Mouse (Mus musculus) T-helper 17 cell (primary cell): Measurements from ENCODE around the gene Rad51b.

Experiments
- in situ Hi-C, 2 experiments: fragments of 300-600 bp; cut with MboI, MseI; formaldehyde crosslinking; loops; 1 replicate in 1 of 2; 2 replicates in 1 of 2; pipeline ENCODE4 v1.15.1; 2025; ENCODE audit warnings: high pct_unique_total_duplicates in 2 of 2

Gene Rad51b

DNA sequence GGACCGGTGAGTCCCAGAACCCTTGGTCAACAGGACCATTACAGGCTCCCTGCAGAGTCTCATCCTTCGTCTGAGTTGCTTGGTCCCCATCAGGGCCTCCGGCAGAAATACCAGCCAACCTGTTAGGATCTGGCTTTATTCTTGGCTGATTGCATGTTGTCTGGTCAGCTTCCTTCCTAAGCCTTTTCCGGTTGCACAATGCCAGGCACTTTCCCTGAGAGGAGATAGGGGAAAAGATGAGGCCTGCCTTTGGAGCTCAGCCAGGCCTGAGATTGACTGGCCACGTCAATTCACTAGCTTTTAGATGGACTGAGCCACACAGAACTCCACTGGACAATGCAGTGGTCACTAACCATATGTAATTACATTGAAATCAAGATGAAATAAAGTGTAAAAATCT is 552.9 kb downstream of the Rad51b start:
- in situ Hi-C loops, result no loop called here

DNA sequence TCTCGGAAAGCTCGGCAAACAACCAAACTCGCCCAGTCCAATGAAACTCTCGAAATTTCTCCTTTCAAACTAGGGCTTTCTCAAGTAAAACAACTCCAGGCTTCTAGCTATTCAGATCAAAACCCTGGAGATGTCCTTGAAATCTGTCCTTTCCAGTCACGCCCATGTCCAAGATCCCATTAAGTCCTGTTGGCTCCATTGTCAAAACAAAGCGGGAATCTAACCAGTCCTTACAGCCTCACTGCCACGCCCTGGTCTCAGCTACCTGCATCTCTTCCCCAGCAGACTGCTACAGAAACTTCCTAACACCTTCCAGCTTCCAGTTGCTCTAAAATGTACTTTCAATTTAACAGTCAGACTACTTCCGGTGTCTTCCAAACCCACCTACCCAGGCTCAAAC is 554.8 kb downstream of the Rad51b start:
- in situ Hi-C loops, result no loop called here

GRCm38 (mm10) chr12:79852606-79853005 is 555.5 kb downstream of the Rad51b start:
- in situ Hi-C loops, result no loop called here

DNA sequence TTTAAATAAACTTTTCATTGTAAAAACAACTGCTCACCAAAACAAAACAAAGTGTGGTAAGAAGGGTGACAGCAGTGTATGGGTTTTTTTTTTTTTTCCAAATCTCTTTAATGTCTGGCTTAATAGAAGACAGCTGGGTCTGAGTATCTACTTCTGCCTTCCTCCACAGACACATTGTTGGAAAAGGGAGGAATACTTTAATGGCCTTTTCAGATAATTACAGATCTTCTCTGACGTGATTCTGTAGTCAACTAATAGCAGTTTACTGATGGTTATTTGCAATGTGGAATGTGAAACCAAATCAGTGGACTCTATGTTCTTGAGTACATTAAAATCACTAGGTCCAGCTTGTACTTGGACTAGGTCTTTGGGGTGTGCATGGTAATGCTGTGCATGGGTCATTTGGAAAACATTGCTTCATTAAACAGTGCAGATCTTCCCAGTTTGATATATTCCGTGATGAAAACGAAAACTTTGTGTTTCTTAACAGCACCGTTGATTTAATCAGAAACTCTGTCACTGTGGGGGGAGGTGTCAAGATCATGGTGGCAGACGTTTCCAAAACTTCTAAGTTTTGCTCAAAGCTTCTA is 556.9 kb downstream of the Rad51b start:
- in situ Hi-C loops, result no loop called here

DNA sequence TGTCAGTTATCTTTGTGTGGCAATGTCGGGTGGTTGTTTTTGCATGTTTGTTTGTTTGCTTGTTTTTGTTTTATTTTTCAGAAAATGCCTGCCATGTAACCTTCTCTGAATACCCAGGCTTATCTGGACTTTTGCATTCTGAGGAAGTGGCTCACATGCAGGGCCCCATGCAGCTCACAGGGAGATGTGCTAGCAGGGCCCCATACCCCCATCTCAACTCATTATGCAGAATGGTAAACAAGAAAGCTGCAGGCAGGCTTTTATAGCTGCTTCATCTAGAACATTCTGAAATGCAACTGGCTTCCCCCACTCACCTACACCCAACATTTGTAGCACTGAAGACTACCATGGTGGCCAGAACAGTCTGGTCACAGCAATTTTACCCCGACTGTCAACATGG is 557.4 kb downstream of the Rad51b start:
- in situ Hi-C loops, result no loop called here

- in situ Hi-C loops, result no loop called here
Measured at GRCm38 (mm10) chr12:79856116-79856909, 559.2 kb downstream of the Rad51b start.

DNA sequence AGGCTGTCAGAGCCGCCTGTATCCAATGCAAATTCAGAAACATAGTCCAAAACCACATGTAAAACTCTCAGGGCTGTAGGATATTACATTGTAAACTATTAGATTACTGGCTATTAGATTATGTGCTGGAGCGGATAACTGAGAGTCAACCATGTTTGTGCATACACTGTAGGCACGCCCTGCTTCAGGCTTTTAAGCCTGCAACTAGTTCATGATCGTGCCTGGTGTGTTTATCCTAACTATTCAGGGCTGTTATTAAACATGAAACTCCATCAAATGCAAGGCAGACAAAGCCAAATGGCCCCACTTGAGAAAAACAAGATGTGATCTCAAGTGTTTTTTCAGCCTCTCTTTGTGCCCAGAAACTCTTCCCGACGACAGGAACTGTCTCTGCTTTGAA is 560.6 kb downstream of the Rad51b start:
- in situ Hi-C loops, result no loop called here

- in situ Hi-C loops, result no loop called here
Measured at GRCm38 (mm10) chr12:79858336-79858735, 561.3 kb downstream of the Rad51b start.

- in situ Hi-C loops, result no loop called here
Measured at GRCm38 (mm10) chr12:79859354-79860247, 562.5 kb downstream of the Rad51b start.

- in situ Hi-C loops, result no loop called here
Measured at GRCm38 (mm10) chr12:79860248-79860555, 563.1 kb downstream of the Rad51b start.
